Mouse (Mus musculus) erythroblast, embryonic 14.5 days (primary cell): Measurements from ENCODE around the gene Sh3gl2.

ENCODE experiments used
- GATA1 ChIP-seq: IDR thresholded peaks from 2 replicates; pipeline ENCODE4 v1.6.1; 2012; ENCODE audit warnings: low read length, inconsistent platforms, mixed read lengths
- TAL1 ChIP-seq: IDR thresholded peaks from 3 replicates; pipeline ENCODE4 v1.6.1; 2012; ENCODE audit warnings: low read length, inconsistent platforms, mixed read lengths

DNA sequence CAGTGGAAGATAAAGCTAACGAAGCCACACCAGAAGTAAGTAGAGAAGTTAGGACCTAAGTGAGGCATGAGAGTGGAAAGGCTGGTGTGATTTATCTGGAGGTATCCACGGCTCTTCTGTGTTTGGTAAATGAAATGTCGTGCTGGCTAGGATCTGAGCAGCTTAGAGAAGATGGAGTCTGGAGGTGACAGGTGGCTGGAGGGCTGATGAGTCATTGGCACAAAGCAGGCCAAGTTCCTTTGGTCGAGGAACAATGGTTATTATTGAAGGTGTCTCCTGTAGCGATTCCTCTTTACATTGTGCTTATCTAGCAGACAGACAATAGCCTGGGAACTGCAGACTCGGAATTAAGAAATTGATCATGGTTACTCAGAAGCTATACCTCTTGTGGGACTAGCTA is 135.8 kb downstream of the Sh3gl2 start:
- TF ChIP-seq GATA1 = no peak
- no peak for TF ChIP-seq TAL1
